Mouse (Mus musculus) 3T3-L1 (cell line): ENCODE measurements at regions not wholly inside any gene's neighbourhood (a gene's known extent, or its start where the extent isn't known, plus 50 kb on each side); places are given as distances from the start of the nearest gene placed in this dataset.
A peak's percentile ranks its signal among the peaks of the same experiment; 100 is the strongest.

Experiments
- DNase-seq: peaks from one replicate; pipeline ENCODE4 v3.0.0-alpha.2; 2015; ENCODE audit warnings: low read depth, low spot score

GRCm38 (mm10) chr1:80030635-80031034 is 169.7 kb upstream of the Serpine2 start:
- DNase-seq = no peak

GRCm38 (mm10) chr1:80030224-80030623 is 169.2 kb upstream of the Serpine2 start:
- DNase-seq = no peak

- DNase-seq = peak; percentile 30
Observed at GRCm38 (mm10) chr1:80025863-80026616, 165.1 kb upstream of the Serpine2 start.

- DNase-seq = peak; percentile 12
Observed at GRCm38 (mm10) chr1:80023518-80024095, 162.6 kb upstream of the Serpine2 start.

GRCm38 (mm10) chr1:80021866-80022265 is 160.9 kb upstream of the Serpine2 start:
- no peak for DNase-seq

GRCm38 (mm10) chr1:80018391-80019065 is 157.5 kb upstream of the Serpine2 start:
- DNase-seq = peak; percentile 10

- no peak for DNase-seq
Observed at GRCm38 (mm10) chr1:80015474-80015873, 154.5 kb upstream of the Serpine2 start.

- DNase-seq = no peak
Observed at GRCm38 (mm10) chr1:80014586-80014985, 153.6 kb upstream of the Serpine2 start.

GRCm38 (mm10) chr1:80010724-80011123 is 149.7 kb upstream of the Serpine2 start:
- no peak for DNase-seq

GRCm38 (mm10) chr1:79999081-79999480 is 138.1 kb upstream of the Serpine2 start:
- no peak for DNase-seq

- DNase-seq = no peak
Observed at GRCm38 (mm10) chr1:79997911-79998310, 136.9 kb upstream of the Serpine2 start.

GRCm38 (mm10) chr1:79997456-79997855 is 136.5 kb upstream of the Serpine2 start:
- DNase-seq = no peak

- no peak for DNase-seq
Observed at GRCm38 (mm10) chr1:79984721-79985120, 123.7 kb upstream of the Serpine2 start.

GRCm38 (mm10) chr1:79982678-79983280 is 121.8 kb upstream of the Serpine2 start:
- DNase-seq = no peak

GRCm38 (mm10) chr1:79979863-79980262 is 118.9 kb upstream of the Serpine2 start:
- DNase-seq = no peak

- DNase-seq = no peak
Observed at GRCm38 (mm10) chr1:79978156-79978555, 117.2 kb upstream of the Serpine2 start.

GRCm38 (mm10) chr1:79956121-79956520 is 95.1 kb upstream of the Serpine2 start:
- DNase-seq = peak; percentile 8

GRCm38 (mm10) chr1:79944231-79944630 is 83.3 kb upstream of the Serpine2 start:
- no peak for DNase-seq

GRCm38 (mm10) chr1:79932435-79932834 is 71.5 kb upstream of the Serpine2 start:
- DNase-seq = no peak

GRCm38 (mm10) chr1:79927740-79928139 is 66.8 kb upstream of the Serpine2 start:
- DNase-seq = no peak

GRCm38 (mm10) chr1:79925776-79926175 is 64.8 kb upstream of the Serpine2 start:
- no peak for DNase-seq

GRCm38 (mm10) chr1:79921890-79922289 is 60.9 kb upstream of the Serpine2 start:
- no peak for DNase-seq
